Mouse (Mus musculus): ENCODE results near the gene Ier3. TPM values are rescaled to one million over a fixed set of nuclear protein-coding genes. Genes with fewer than 3 reads are reported as not detected.

Gene Ier3
- total RNA-seq (2017) = 66.9 and 67.4 TPM in 2 replicates

DNA sequence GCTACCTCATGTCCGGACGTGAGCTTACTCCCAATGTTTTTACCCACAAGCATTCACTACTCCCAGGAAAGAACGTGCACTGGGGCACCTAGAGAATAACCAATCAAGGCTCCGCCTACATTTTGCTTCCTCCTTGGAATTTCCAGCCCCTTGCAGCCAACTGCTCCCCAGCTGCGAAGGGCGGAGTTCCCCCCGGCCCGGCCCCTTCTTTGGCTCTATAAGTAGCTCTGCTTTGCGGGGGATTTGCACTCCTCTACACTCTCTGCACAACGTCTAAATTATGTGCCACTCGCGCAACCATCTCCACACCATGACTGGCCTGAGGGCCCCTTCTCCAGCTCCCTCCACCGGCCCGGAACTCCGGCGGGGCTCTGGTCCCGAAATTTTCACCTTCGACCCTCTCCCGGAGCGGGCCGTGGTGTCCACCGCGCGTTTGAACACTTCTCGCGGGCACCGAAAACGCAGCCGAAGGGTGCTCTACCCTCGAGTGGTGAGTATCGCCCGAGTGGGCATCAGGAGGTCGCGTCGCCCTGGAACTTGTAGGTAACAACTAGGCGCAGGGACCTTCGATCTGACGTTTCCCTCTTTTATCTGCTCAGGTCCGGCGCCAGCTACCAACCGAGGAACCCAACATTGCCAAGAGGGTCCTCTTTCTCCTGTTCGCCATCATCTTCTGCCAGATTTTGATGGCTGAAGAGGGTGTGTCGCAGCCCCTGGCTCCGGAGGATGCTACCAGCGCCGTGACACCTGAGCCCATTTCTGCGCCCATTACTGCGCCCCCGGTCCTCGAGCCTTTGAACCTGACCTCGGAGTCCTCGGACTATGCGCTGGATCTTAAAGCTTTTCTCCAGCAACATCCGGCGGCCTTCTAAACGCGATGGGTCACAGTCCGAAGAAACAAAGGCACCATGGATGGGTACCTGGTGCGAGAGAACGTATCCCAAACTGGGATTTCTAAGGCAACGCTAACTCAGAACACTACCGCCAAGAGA, at the start of gene Ier3:
Ier3 (plus strand) TSS at position 246 of the 992 bp plus-strand sequence.
- ATAC-seq (replicated peaks; ENCODE audit: low read depth, poor library complexity, severe bottlenecking) = peak; percentile 51

DNA sequence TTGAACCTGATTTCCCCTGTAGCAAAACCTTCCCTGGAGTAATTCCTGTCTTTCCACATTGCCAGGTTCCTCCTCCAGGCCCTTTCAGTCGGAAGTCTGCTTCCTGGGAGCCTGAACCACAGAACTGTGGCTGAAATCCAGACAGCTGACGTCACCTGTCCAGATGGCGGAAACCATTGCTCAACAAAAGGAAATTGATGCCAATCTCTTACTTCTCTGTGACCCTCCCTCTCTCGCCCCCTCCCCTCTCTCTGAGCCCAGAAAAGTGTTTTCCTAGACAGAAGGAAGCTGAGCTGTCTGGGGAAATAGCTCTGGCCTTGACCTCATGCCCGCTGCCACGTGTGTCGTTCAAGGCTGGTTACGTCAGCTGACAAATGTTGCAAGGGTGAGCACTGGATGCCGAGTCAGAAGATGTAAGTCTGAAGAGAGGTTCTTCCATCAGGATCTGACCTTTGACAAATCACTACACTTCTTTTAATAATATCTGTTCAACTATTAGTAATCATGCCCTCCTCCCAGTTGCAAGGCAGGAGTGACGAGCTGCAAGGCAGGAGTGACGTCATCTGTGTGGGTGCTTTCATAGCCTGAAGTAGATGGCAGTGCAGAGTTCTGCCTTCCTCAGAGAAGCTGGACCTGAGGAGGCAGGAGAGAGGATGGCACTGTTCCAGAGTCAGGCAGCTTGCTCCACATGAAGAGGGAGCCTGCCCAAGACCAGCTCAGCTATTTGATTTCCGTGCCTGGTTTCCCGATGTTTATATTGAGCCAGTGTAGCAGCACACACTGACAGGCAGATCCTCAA, 44.5 kb upstream of the Ier3 start:
- peak; percentile 73 for ATAC-seq (replicated peaks; ENCODE audit: low read depth, poor library complexity, severe bottlenecking)

DNA sequence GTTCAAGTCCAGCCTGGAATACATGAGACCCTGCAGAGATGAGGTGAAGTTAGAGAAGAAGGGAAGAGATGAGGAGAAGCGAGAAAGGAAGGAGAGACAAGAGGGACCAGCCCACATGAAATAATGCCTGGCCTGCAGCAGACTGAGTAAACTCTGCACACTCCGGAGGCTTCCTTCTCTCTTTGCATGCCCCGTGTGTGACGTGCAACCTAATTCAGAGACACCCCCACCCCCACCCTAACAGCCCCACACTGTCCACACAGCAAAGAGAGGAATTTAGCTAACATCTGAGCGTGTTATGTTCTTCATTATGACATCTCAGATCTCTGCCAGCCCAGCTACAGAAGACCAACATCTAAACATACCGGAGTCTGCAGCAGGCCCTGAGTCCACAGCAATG, 42.5 kb upstream of the Ier3 start:
- ATAC-seq (replicated peaks; ENCODE audit: low read depth, poor library complexity, severe bottlenecking) = no peak

DNA sequence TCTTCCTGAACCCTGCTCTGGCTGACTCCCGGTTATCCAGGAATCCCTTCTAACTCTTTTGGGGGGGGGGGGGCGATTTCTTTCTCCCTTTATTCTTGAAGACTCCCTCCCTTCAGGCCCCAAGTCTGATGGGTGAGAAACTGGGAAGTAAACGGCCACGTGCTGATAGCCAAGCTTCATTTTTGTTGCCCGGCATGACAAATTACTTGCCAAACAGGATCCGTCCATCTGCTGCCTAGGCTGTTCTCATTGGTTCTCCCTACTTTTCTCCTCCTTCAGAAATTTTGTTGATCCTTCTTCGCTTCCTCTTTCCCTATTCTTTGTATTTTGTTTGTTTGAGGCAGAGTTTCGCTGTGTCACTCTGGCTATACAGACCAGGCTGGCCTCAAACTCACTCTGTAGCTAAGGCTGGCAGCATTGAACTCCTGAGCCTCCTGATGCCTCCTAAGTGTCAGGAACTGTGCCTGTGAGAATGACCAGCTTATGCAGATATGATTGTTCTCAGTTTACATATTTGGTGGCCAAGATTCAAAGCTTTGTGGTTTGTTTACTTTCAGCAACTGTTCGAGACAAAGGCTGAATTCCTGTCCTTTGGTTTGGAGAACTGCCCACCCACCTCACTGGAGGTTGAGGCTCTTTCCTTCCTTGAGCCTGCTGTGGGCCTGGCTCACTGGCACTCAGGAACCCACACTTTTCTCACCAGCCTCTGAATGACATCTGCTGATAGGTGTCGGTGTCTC, 41.8 kb upstream of the Ier3 start:
- ATAC-seq (replicated peaks; ENCODE audit: low read depth, poor library complexity, severe bottlenecking) = no peak

DNA sequence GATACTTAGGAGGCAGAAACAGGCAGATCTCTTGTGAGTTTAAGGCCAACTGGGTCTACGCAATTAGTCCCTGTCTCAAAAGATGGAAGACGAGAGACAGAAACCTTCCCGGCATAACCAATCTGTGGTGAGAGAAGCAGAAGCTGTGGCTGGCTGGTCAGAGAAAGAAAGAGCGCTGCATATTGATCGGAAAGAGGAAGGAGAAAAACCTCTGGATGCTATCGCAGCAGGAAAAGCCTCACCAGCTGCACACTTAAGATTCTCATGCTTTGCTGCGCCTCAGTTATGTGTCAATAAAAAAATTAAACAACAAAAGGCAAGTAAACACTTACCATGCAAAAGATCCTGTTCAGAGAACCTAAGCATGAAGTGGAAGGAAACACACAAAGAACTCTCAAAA, 41.1 kb upstream of the Ier3 start:
- ATAC-seq (replicated peaks; ENCODE audit: low read depth, poor library complexity, severe bottlenecking) = peak; percentile 68

DNA sequence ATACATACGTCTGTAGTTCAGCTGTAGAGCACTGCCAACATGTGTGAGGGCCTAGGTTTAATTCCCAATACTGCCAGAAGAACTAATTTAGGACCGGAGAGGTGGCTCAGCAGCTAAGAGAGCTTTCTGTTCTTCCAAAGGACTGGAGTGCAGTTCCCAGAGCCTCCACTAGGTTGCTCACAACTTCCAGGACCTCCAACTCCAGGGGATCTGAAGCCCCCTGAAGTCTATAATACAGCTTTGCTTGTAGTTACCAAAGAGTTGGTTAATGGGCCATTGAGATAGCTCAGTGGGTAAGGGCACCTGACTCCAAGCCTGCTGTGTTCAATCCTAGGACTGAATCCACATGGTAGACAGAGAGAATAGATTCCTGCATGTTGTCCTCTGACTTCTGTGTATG, 39.1 kb upstream of the Ier3 start:
- no peak for ATAC-seq (replicated peaks; ENCODE audit: low read depth, poor library complexity, severe bottlenecking)

DNA sequence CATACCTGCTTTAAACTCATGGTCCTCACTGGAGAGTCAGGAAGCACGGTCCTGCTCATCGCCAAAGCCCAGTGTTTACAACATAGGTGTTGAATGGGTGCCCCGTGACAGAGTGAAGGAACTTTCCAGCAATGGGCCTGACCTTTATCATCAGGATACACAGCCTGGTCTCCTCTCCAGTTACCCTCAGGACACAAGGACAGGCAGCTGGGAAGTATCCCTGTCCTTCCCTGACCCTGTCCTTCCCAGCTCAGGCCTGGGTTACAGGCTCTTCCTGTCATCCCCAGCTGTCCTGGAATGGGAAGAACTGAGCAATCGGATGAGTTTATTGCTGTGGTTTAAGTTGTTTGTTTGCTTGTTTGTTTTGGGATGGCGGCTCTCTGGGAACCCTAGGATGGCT, 38.6 kb upstream of the Ier3 start:
- ATAC-seq (replicated peaks; ENCODE audit: low read depth, poor library complexity, severe bottlenecking) = no peak

DNA sequence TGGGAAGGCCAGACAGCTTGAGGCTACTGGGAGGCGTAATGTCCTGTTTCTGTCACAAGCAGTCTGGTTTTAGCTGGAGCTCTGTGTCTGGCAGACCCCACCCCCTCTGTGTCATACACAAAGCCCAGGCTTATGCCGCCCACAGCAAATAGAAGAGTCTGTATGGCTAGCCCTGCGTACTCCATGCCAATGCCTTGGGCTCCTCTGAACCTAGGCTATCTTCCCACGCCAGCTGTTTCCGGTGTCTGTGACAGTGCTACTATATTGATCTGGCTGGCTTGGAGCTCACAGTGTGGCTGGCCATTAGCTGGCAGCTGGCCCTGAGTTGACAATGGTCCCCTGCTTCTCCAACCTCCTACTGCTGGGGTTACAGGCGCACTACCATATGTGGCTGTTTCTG, 37.5 kb upstream of the Ier3 start:
- peak; percentile 50 for ATAC-seq (replicated peaks; ENCODE audit: low read depth, poor library complexity, severe bottlenecking)

DNA sequence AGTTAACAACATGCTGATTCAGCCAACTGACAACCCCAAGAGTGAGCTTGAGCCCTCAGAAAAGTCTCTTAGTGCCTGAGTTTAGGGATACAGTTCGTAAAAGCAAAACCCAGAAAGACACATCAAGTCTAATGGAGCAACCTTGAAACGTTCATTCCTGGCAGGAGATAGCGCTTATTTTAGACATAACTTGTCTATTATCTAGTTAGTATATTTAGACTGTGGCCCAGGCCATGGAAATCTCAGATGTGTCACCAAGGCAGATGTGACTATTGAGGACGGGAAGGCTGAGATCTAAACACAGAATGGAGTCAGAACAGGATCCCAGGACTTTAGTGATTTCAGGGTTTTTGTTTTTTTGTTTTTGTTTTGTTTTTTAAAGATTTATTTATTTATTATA, 36.3 kb upstream of the Ier3 start:
- ATAC-seq (replicated peaks; ENCODE audit: low read depth, poor library complexity, severe bottlenecking) = no peak

DNA sequence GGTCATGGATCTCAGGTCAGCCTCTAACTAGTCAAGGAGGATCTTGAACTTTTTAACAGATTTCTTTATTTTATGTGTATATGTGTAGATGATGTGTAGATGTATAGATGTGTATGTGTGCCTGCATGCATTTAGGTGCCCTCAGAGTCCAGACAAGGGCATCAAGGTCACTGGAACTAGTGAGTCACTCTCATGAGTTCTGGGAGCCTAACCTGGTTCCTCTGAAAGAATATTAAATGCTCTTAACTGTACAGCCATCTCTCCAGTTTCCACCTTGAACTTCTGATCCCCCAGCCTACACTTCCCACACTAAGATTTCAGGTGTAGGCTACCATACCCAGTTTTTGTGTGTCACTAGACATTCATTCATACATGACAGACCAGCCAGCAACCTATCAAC, 34.0 kb upstream of the Ier3 start:
- ATAC-seq (replicated peaks; ENCODE audit: low read depth, poor library complexity, severe bottlenecking) = no peak

DNA sequence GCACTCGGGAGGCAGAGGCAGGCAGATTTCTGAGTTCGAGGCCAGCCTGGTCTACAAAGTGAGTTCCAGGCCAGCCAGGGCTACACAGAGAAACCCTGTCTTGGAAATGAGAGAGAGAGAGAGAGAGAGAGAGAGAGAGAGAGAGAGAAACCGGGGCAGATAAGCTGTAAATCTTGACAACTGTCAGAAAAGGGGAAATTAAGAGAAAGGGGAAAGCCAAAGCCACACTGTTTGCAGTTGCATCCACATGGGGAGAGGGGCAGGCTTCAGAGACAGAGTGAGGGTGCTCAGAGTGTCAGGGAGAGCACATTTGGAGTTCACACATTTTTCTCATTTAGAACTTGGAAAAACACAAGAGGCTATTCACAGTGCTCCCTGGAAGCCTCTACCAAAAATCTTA, 33.5 kb upstream of the Ier3 start:
- ATAC-seq (replicated peaks; ENCODE audit: low read depth, poor library complexity, severe bottlenecking) = peak; percentile 80

DNA sequence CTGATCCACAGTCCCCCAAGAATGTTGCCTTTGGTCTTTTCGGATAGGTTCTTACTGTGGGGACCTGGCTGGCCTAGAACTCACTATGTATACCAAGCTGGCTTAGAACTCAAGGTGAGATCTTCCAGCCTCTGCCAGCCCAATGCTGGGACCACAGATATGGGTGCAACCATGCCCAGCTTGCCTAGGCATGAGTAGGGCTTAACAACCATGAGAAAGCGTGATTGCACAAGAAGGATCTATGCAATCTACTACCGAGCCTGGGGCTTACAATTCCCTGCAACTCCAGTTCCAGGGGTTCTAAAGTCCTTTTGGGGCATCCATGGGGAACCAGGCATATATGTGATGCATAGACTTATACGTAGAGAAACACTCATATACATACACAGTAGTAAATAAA, 30.6 kb upstream of the Ier3 start:
- no peak for ATAC-seq (replicated peaks; ENCODE audit: low read depth, poor library complexity, severe bottlenecking)

DNA sequence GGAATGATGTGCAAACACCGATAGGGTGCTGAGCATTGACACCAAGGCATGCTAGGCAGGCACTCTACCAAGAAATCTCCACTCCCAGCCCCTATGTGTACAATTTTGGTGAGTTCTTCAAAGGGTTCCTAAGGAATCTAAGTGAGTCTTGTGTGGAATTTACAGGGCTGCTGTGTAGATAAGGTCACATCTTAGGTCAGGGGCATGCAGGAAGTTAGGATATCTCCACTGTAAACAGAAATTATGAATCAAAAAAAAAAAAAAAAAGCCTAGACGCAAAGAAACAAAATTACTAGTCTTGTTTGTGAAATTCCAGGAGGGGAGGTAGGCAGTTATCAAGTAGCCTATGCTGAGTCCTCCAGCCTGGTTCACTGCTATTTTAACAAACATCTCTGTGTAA, 28.6 kb upstream of the Ier3 start:
- ATAC-seq (replicated peaks; ENCODE audit: low read depth, poor library complexity, severe bottlenecking) = no peak

DNA sequence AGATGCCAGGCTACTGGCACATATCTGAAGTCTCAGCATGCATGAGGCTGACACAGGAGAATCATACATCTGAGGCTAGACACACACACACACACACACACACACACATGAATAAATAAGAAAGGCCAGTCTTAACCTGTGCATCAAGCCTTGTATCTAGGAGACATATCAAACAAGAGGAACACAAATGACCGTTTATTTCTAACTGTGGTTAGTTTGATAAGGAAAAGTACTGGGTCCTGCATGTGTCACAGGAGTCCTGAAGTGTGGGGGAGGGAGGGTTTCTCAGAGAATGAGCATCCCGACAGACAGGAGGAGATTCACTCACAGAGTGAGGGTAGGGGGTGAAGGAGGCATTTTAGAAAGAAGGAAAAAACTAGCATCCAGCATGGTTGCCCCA, 26.4 kb upstream of the Ier3 start:
- peak; percentile 35; the same call in 1 of the 2 replicates for ATAC-seq (replicated peaks; ENCODE audit: low read depth, poor library complexity, severe bottlenecking)

DNA sequence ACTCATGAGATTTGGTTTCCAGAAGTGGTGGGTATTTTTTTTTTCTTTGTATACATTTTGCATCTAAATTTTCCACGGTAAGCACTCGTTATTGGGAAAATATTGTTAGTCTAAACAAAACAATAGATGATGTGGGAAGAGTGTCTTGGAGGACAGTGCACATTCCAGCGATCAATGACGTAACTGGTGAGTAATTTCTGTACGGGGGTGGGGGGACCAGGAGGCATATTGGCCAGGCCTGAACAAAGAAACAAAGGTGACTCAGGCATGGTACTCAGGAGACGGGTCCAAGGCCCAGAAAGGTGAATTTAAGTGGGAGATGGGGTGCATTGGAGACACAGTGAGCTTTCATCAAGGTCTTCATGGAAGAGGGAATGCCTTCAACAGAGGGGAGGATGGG, 25.8 kb upstream of the Ier3 start:
- ATAC-seq (replicated peaks; ENCODE audit: low read depth, poor library complexity, severe bottlenecking) = no peak

DNA sequence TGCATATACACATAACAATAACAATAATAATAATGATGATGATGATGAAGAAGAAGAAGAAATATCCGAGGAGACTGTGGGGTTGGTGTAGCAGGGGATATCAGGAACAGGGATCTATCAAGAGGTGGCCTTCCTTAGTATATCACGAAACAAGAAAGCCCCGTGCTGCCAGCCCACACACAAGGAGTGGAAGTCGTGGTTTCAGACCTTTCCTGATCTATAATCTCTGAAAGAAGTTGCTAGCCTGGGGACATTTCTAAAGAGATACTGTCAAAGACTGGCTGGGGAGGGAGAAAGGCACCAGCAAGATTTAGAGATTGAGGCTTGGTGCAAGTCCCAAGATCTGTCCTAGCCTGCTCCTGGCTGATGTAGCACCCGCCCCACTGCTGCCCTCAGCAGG, 24.6 kb upstream of the Ier3 start:
- 0 out of 2 replicates have a peak, but pooled peaks have one; percentile 20 for ATAC-seq (replicated peaks; ENCODE audit: low read depth, poor library complexity, severe bottlenecking)

DNA sequence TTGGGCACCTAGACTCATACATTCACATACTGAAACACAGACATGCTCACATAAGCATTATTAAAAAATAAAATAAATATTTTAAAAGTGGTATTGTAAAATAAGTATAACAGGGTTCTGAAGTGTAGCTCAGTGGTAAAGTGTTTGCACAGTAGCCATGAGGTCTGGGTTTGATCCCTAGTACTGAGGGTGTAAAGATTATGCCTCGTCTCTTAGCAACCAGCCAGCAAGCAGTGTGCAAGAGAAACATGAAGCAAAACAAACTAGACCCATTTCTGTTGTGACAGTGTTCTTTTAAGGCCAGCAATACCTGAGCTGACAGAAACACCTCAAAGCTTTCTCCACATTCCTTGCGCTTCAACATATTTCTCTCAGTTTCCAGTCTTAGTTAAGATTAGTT, 20.6 kb upstream of the Ier3 start:
- no peak for ATAC-seq (replicated peaks; ENCODE audit: low read depth, poor library complexity, severe bottlenecking)

DNA sequence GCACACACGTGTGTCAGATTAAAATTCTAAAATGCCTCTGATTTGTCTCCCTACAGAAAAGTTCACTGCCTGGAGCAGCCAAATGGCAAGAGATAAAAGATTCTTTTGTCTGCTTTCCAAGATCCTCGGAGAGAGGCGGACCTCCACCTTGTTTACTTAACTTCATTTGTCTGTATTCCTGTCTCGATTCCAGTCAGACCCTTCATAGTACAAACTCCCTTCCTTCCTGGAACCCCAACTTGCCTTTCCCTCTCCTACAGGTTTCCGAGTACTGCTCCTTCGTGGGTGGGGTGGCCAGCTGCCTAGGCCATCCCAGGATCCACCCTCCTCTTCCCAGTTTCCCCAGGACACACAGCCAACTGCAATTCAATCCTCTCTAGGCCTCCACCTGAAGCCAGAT, 18.5 kb upstream of the Ier3 start:
- no peak for ATAC-seq (replicated peaks; ENCODE audit: low read depth, poor library complexity, severe bottlenecking)

DNA sequence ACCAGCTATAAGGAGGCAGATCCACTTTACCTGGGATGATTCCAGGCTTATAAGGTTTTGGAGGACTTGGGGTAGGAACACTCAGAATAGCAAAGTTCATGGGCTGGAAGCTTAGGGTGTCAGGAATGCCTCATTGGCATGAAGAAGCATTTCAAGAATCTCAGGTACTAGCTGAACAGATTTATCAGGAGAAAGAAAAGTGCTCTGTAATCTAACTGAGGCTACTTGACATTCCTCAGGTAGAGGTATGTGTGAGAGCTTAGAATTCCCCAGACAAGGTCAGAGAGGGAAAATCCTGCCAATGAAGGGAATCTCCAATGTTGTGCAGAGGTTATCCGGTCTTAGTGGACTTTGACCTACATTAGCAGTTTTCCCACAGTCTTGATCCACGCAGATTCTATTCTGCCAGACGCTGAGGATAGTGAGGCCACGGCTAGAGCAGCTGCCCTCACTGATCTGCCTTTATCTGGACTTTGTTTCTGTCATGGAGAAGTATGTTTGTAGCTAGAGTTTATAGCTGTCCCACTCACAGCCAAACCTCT, 17.6 kb upstream of the Ier3 start:
- ATAC-seq (replicated peaks; ENCODE audit: low read depth, poor library complexity, severe bottlenecking) = no peak

DNA sequence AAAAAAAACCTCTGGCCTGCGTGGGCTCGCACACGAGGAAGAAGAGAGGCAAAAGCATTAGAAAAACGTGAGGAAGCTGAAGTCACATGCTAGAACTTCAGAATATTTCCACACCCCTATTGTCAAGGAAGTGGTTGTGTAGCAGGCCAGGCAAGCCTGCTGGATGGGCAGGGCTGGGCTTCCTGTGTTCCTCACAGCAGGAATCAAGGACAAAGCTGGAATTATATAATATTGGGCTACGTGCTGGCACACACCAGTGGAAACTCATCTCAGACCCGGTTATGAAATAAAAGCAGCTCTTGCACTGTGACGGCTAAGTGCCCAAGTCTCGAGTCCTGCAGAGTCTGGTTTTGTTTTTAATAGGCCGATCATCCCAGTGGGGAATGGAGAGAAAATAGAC, 13.4 kb upstream of the Ier3 start:
- no peak; the same call in 1 of the 2 replicates for ATAC-seq (replicated peaks; ENCODE audit: low read depth, poor library complexity, severe bottlenecking)
